Mouse (Mus musculus) skeletal muscle tissue, adult 2 months (tissue): Measurements from ENCODE around the gene Tars2.
"Not testable (repeated sequence)": the region's sequence is repeated elsewhere in the genome, so short reads cannot be mapped to it uniquely, and the experiment has no call there.

ENCODE experiments used
- DNase-seq: peaks from one replicate; pipeline ENCODE4 v3.0.0-alpha.2; 2012; ENCODE audit warnings: low read depth, low spot score

Gene Tars2

GRCm38 (mm10) chr3:95695796-95696195 is 64.2 kb downstream of the Tars2 start:
- no peak for DNase-seq

- DNase-seq: no peak
Observed at GRCm38 (mm10) chr3:95694808-95695703, 65.0 kb downstream of the Tars2 start.

GRCm38 (mm10) chr3:95693821-95694807 is 65.9 kb downstream of the Tars2 start:
- no peak for DNase-seq

- DNase-seq: peak; percentile 85
Observed at GRCm38 (mm10) chr3:95692677-95693076, 67.3 kb downstream of the Tars2 start.

- not testable (repeated sequence) for DNase-seq
Observed at GRCm38 (mm10) chr3:95690552-95690951, 69.5 kb downstream of the Tars2 start.
